Mouse (Mus musculus): ENCODE results near the gene Nufip2.

DNA sequence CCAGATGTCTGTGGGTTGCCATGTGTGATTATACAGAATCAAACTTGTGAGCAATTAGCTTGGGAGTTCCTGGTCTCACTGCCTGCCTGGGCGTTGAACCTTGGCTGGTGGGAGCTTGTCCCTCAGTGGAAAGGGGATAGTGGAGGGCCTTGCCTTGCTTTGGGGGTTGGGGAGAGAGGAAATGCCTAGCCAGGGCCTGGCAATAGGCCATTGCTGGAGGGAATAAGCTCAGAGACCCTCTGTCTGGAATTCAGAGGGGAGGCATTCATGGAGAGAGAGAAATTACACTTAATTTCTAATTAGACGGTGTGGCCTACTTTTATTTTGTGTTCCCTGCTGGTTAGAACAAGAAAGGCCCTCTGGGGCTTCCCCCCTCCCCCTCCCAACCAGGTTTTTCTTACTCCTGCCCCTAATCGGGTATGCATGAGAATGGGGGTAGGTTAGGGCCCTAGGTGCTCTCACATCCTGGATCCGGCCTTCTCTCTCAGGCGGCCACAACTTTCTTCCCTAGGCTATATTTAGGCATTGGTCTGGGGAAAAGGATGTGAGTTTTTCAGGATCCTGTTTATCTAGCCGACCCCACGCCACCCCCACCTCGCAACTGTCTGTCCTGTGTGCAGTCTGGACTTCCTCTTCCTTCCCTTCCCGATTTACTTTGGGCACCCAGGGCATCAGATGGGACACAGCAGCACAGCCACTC lies 89.9 kb downstream of the Nufip2 start:
- TF ChIP-seq CTCF (IDR thresholded peaks at IDR 0.05) (no peak), EP300 (IDR thresholded peaks at IDR 0.05) (peak; percentile 70)
